Mouse (Mus musculus) neutrophil, adult 83 days (primary cell): ENCODE measurements around the gene Sh2b3. TPM values are rescaled to one million over a fixed set of nuclear protein-coding genes. Genes with fewer than 3 reads are reported as not detected.

ENCODE experiments used
- total RNA-seq, 2 experiments: library from RNA; stranded (reverse); gene quantifications; one replicate each; pipeline ENCODE4 v1.2.4; 2023

The Sh2b3 gene
- 10 to 100 TPM; 68.3 to 80.4 TPM for total RNA-seq

DNA sequence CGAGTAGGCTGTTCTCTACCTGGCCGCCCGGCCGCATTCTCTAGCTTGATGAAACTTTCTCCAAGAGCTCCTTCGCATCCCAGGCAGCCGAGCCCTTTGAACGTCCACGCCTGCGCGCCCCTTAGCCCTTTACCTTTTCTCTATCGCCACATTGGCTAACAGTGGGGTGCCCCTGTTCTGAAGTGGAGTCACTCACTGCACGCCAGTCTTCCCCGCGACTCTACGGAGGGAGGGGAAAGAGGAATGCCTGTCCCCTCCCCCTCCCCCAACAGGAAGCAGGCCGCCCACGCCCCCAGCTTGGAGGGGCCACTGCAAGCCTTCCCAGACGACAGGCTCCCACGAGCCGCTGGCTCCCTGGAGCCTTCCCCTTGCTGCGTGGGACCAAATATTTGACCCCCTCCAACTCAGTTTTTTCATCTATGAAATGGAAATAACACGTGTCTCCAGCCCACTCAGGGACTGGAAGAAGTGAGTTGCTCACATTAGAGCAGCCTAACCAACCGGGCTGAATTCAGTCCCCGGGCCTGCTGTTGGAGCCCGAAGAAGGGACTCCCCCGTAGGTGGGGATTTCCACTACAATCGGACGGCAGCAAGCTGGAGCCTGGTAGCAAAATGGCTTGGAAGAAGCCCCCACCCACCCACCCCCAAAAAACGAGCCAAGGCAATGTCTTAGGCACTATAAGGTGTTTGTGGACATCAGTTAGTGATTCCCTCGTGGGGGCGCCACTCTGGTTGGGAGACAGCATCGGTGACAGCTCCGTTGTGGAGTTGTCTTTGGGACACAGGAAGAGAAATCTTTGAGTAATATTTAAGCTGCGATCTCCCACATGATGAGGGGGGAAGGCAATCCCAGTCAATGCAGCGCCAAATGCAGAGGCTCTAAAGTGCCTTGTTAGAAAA, at the start of gene Sh2b3:
Gene Sh2b3, minus strand, starts transcription at position 206 of the 900 bp plus-strand sequence.

DNA sequence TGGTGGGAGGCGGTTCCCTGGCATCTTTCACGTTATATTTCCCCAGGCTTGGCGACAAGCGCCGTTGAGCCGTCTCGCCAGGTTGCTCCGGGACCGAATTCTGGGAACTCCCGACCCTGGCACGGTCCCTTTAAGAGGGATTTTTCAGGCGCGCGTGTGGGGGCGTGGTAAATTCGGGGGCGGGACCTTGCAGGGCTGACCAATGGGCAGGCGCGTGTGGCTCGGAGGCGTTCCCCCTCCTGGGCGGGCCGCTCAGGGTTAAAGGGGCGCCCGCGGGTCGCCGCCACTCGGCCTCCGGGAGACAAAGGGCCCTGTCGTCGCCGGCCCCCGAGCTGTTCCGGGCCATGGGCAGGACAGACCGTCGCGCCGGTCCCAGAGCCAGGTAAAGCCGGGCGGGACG, 11.3 kb upstream of the Sh2b3 start, which contains the start of gene Pheta1:
Gene Pheta1, plus strand, starts transcription at position 242 of the 400 bp plus-strand sequence.

Other genes starting within 250 kb of the Sh2b3 start
- gene Aldh2, start 243.8 kb downstream of the Sh2b3 start, total RNA-seq = 100 to 1,000 TPM; 890 to 908 TPM
- 1 to 10 TPM; 4.4 to 4.8 TPM for gene Acad12, start 218.7 kb downstream of the Sh2b3 start, total RNA-seq
- 1 to 10 TPM; 4.3 to 6.2 TPM for gene Acad10, start 177.1 kb downstream of the Sh2b3 start, total RNA-seq
- 10 to 100 TPM; 52.0 to 57.9 TPM for gene Brap, start 177.1 kb downstream of the Sh2b3 start, total RNA-seq
- gene Atxn2, start 126.3 kb downstream of the Sh2b3 start, total RNA-seq = 10 to 100 TPM; 52.4 to 63.9 TPM
- gene Pheta1, start 11.3 kb upstream of the Sh2b3 start, total RNA-seq = 1 to 10 TPM; 1.7 to 2.4 TPM
- gene Cux2, start 212.5 kb upstream of the Sh2b3 start, total RNA-seq = 1 to 10 TPM in 1 of 2 experiments, under 1 TPM in 1; 0.79 to 2.5 TPM